Mouse (Mus musculus): Measurements from ENCODE around the gene Kcnma1. TPM values are rescaled to one million over a fixed set of nuclear protein-coding genes. Genes with fewer than 3 reads are reported as not detected.

Kcnma1 gene
- polyA plus RNA-seq, 1 experiment: 4.9 TPM

- H3K27ac ChIP-seq (ENCODE audit: control insufficient read depth, insufficient read depth, low read length): no peak overlapping the region
- no peaks in the 10 kb centered on the region for H3K4me1 ChIP-seq (replicated peaks; ENCODE audit: control insufficient read depth, insufficient read depth, low read length)
- no peak overlapping the region for H3K4me3 ChIP-seq (ENCODE audit: control insufficient read depth, insufficient read depth, low read length)
- no peaks in the 10 kb centered on the region for H3K27me3 ChIP-seq (ENCODE audit: control insufficient read depth, insufficient read depth, low read length)
- 79% methylated on average over 10 of the region's 10 CpGs for WGBS
- no peak for TF ChIP-seq CTCF (IDR thresholded peaks at IDR 0.05; ENCODE audit: borderline replicate concordance, control insufficient read depth, extremely low read depth, insufficient read depth, low read length, poor library complexity)
- TF ChIP-seq POLR2A (IDR thresholded peaks at IDR 0.05; ENCODE audit: control insufficient read depth, extremely low read depth, insufficient read depth, low read length, poor library complexity): no peak
- DNase-seq: no peak
- no peaks in the 10 kb centered on the region for H3K36me3 ChIP-seq (ENCODE audit: control insufficient read depth, insufficient read depth, low read length)
Measured at GRCm38 (mm10) chr14:23835387-23836111, 178.7 kb downstream of the Kcnma1 start.

- H3K27me3 ChIP-seq (ENCODE audit: control insufficient read depth, insufficient read depth, low read length): no peaks in the 10 kb centered on the region
- H3K36me3 ChIP-seq (ENCODE audit: control insufficient read depth, insufficient read depth, low read length): no peaks in the 10 kb centered on the region
- TF ChIP-seq POLR2A (IDR thresholded peaks at IDR 0.05; ENCODE audit: control insufficient read depth, extremely low read depth, insufficient read depth, low read length, poor library complexity) (no peak), CTCF (IDR thresholded peaks at IDR 0.05; ENCODE audit: borderline replicate concordance, control insufficient read depth, extremely low read depth, insufficient read depth, low read length, poor library complexity) (no peak)
- no peak overlapping the region for H3K4me3 ChIP-seq (ENCODE audit: control insufficient read depth, insufficient read depth, low read length)
- 75% methylated on average over 5 of the region's 5 CpGs for WGBS
- H3K4me1 ChIP-seq (replicated peaks; ENCODE audit: control insufficient read depth, insufficient read depth, low read length): no peaks in the 10 kb centered on the region
- DNase-seq: no peak
- H3K27ac ChIP-seq (ENCODE audit: control insufficient read depth, insufficient read depth, low read length): no peak overlapping the region
Measured at GRCm38 (mm10) chr14:23831284-23831683, 183.0 kb downstream of the Kcnma1 start.

GRCm38 (mm10) chr14:23830316-23830715 is 184.0 kb downstream of the Kcnma1 start:
- DNase-seq: no peak
- WGBS: 55% methylated on average over 4 of the region's 4 CpGs
- TF ChIP-seq POLR2A (IDR thresholded peaks at IDR 0.05; ENCODE audit: control insufficient read depth, extremely low read depth, insufficient read depth, low read length, poor library complexity): no peak
- TF ChIP-seq CTCF (IDR thresholded peaks at IDR 0.05; ENCODE audit: borderline replicate concordance, control insufficient read depth, extremely low read depth, insufficient read depth, low read length, poor library complexity): no peak

GRCm38 (mm10) chr14:23828711-23829320 is 185.5 kb downstream of the Kcnma1 start:
- TF ChIP-seq CTCF (IDR thresholded peaks at IDR 0.05; ENCODE audit: borderline replicate concordance, control insufficient read depth, extremely low read depth, insufficient read depth, low read length, poor library complexity) (no peak), POLR2A (IDR thresholded peaks at IDR 0.05; ENCODE audit: control insufficient read depth, extremely low read depth, insufficient read depth, low read length, poor library complexity) (no peak)
- 87% methylated on average over 3 of the region's 3 CpGs for WGBS
- no peaks in the 10 kb centered on the region for H3K27me3 ChIP-seq (ENCODE audit: control insufficient read depth, insufficient read depth, low read length)
- DNase-seq: no peak
- H3K27ac ChIP-seq (ENCODE audit: control insufficient read depth, insufficient read depth, low read length): no peak overlapping the region
- no peaks in the 10 kb centered on the region for H3K36me3 ChIP-seq (ENCODE audit: control insufficient read depth, insufficient read depth, low read length)
- H3K4me3 ChIP-seq (ENCODE audit: control insufficient read depth, insufficient read depth, low read length): no peak overlapping the region
- H3K4me1 ChIP-seq (replicated peaks; ENCODE audit: control insufficient read depth, insufficient read depth, low read length): no peaks in the 10 kb centered on the region

More at GRCm38 (mm10) chr14:23830316-23830715, 184.0 kb downstream of the Kcnma1 start:
- Histone ChIP-seq H3K36me3 (ENCODE audit: control insufficient read depth, insufficient read depth, low read length) (no peaks in the 10 kb centered on the region), H3K27me3 (ENCODE audit: control insufficient read depth, insufficient read depth, low read length) (no peaks in the 10 kb centered on the region), H3K4me3 (ENCODE audit: control insufficient read depth, insufficient read depth, low read length) (no peak overlapping the region), H3K27ac (ENCODE audit: control insufficient read depth, insufficient read depth, low read length) (no peak overlapping the region), H3K4me1 (replicated peaks; ENCODE audit: control insufficient read depth, insufficient read depth, low read length) (no peaks in the 10 kb centered on the region)

- Histone ChIP-seq H3K4me3 (ENCODE audit: control insufficient read depth, insufficient read depth, low read length) (no peak overlapping the region), H3K4me1 (replicated peaks; ENCODE audit: control insufficient read depth, insufficient read depth, low read length) (no peaks in the 10 kb centered on the region), H3K27ac (ENCODE audit: control insufficient read depth, insufficient read depth, low read length) (no peak overlapping the region), H3K36me3 (ENCODE audit: control insufficient read depth, insufficient read depth, low read length) (no peaks in the 10 kb centered on the region), H3K27me3 (ENCODE audit: control insufficient read depth, insufficient read depth, low read length) (no peaks in the 10 kb centered on the region)
- TF ChIP-seq POLR2A (IDR thresholded peaks at IDR 0.05; ENCODE audit: control insufficient read depth, extremely low read depth, insufficient read depth, low read length, poor library complexity): no peak
- TF ChIP-seq CTCF (IDR thresholded peaks at IDR 0.05; ENCODE audit: borderline replicate concordance, control insufficient read depth, extremely low read depth, insufficient read depth, low read length, poor library complexity): no peak
- WGBS: 72% methylated on average over 2 of the region's 2 CpGs
- DNase-seq: no peak
Measured at GRCm38 (mm10) chr14:23824937-23825336, 189.4 kb downstream of the Kcnma1 start.

GRCm38 (mm10) chr14:23824267-23824666 is 190.0 kb downstream of the Kcnma1 start:
- H3K27me3 ChIP-seq (ENCODE audit: control insufficient read depth, insufficient read depth, low read length): no peaks in the 10 kb centered on the region
- no peak overlapping the region for H3K4me3 ChIP-seq (ENCODE audit: control insufficient read depth, insufficient read depth, low read length)
- no peak for TF ChIP-seq POLR2A (IDR thresholded peaks at IDR 0.05; ENCODE audit: control insufficient read depth, extremely low read depth, insufficient read depth, low read length, poor library complexity)
- no peak for TF ChIP-seq CTCF (IDR thresholded peaks at IDR 0.05; ENCODE audit: borderline replicate concordance, control insufficient read depth, extremely low read depth, insufficient read depth, low read length, poor library complexity)
- no peaks in the 10 kb centered on the region for H3K36me3 ChIP-seq (ENCODE audit: control insufficient read depth, insufficient read depth, low read length)
- DNase-seq: no peak
- no peak overlapping the region for H3K27ac ChIP-seq (ENCODE audit: control insufficient read depth, insufficient read depth, low read length)
- no peaks in the 10 kb centered on the region for H3K4me1 ChIP-seq (replicated peaks; ENCODE audit: control insufficient read depth, insufficient read depth, low read length)
- 67% methylated on average over 4 of the region's 4 CpGs for WGBS
